Mouse (Mus musculus) thymus, postnatal 36 days (tissue): ENCODE measurements around the gene Trmt1.

Source experiments
- DNase-seq, 2 experiments: peaks; one replicate each; pipeline ENCODE4 v3.0.0; 2022; ENCODE audit warnings: mixed read lengths in 2 of 2

Trmt1 gene

GRCm38 (mm10) chr8:84733959-84734358 is 47.9 kb downstream of the Trmt1 start:
- DNase-seq, result no peak

DNA sequence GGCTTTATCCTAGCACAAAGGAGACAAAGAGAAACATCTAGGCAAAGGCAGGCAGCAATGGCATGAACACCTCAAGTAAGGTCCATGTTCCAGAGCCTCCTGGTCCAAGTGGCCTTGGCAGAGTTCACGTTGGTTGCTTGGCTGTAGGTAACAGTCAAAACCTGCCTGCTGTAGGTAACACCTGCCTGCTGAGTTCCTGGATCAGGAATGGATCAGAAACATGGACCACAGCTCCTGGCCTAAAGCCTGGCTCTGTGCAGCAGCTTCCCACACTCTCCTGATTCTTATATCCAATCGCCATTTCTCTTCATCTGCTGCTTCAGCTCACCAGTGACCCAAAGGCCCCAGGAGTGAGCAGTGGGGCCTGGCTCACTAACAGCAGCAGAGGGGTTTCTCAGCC is 48.6 kb downstream of the Trmt1 start:
- no peak for DNase-seq

DNA sequence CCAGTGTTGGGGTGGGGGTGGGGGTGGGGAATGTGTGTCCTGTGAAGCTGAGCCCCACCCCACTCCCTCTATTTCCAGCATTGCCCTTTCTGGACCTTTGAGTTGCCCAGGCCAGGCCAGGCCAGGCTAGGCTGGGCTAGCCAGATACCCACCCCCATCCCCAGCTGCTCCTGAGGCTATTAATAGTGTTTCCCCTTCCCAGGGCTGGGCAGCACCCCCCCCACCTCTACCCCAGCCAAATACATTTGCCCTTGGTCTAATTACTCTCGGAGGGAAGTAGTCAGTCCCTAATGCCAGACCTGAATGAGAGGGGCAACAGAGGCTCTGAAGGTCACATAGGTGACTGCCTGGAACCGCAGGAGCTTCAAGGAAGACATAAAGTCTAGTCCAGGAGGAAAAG is 49.5 kb downstream of the Trmt1 start:
- no peak for DNase-seq

- no peak for DNase-seq
These were observed 50.4 kb downstream of the Trmt1 start for GRCm38 (mm10) chr8:84736521-84736920.

GRCm38 (mm10) chr8:84737608-84738007 is 51.5 kb downstream of the Trmt1 start:
- DNase-seq, result peak; percentile 81 to 82

DNA sequence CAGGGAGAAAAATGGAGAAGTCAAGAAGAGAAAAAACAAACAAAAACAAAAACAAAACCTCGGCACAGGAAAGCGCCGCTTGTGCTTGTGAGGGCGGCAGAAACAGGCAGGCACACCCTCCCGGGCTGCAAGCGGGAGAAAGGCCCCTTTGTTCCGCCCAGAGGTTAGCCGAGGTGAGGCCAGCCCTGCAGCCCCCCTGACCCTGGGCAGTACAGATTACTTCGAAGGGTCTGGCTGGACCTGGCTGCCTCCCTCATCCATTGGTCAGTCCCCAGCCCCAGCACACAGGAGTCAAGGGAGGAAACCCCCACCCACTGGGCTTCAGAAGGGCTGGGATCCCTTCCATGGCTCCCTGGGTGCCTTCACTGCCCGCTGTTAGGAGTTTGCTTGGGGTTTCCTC is 52.2 kb downstream of the Trmt1 start:
- DNase-seq, result no peak

- no peak for DNase-seq
These were observed 52.8 kb downstream of the Trmt1 start for GRCm38 (mm10) chr8:84738715-84739400.

GRCm38 (mm10) chr8:84739401-84739742 is 53.3 kb downstream of the Trmt1 start:
- no peak for DNase-seq

DNA sequence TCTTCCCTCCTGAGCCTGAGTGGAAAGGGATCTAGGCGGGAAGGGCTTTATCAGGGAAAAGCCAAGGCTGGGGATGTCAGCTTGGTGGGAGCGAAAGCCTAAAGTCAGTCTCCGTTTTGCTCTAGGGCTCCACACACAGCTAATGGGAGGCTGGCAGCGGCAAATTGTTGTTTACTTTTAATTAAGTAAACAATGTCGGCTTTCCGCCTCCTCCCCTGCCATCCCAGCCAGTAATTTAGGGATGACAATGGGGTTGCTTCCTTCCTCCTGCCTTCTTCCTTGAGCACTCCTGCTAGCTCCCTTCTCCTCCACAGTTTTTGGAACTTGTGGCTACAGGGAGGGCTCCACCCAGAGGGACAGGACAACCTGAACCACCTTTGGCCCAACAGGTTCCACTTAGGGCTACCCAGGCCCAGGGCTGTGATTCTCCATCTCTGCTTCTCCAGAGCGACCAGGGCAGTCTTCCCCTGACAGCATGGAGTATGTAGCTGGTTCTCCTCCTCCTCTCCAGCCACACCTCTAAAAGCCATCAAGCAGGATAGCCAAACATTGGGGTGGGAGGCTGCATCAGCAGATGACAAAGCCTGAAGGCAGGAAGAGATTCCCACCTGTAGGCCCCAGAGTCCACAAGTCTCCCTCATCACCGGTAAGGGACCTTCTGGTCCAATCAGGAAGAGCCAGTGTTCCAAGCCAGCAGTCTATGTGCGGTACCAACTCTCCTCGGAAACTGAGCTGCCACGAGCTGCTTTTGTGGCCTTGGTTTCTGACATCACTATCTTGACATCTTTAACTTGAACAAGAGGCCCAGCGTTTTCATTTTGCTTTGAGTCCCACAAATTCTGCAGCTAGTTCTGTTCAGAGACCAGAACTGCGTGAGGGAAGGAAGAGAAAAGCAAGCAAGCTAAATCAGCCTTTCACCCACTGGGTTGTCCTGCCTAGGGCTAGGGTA is 55.1 kb downstream of the Trmt1 start:
- no peak for DNase-seq

DNA sequence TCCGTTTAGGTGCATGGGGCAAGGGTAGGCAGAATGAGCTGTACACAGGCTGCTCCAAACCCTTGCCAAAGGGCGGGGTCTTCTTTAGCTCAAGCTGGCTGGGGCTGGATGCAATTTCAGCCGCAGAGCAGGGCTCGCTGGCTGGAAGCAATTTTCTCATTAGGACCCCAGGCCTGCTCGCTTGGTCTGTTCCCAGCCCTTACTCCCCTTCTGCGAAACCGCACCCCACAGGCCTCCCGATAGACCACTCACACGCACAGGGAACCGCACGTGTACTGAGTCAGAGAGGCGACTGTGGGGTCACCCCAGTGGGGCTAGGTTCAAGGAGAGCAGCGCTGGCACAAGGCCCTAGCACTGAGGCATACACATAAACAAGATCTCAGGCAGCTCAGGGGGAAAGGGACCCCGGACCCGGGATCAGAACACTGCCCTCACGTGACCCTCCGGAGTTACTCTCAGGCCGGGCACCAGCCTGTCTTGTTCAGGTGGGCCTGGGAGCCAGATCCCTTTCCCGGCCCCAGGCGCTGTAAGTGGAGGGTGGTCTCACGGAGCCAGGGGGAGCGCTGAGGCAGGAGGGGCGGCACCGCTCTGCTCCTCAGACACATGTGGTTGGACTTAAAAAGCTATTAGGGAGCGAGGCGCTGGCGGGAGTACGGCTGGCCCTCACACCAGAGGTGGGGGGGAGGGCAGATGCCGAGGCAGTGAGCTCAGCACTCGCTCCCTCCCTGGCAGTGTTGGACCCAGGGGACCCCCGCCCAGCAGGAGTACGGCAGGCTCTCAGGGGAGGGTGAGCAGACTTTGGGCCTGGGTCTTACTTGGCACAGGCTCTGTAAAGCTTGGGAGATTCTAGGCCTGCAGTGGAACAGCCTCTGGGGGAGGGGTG is 56.3 kb downstream of the Trmt1 start:
- no peak for DNase-seq

- DNase-seq, result no peak
These were observed 56.9 kb downstream of the Trmt1 start for GRCm38 (mm10) chr8:84743054-84743415.

GRCm38 (mm10) chr8:84743517-84744420 is 57.7 kb downstream of the Trmt1 start:
- DNase-seq, result no peak

DNA sequence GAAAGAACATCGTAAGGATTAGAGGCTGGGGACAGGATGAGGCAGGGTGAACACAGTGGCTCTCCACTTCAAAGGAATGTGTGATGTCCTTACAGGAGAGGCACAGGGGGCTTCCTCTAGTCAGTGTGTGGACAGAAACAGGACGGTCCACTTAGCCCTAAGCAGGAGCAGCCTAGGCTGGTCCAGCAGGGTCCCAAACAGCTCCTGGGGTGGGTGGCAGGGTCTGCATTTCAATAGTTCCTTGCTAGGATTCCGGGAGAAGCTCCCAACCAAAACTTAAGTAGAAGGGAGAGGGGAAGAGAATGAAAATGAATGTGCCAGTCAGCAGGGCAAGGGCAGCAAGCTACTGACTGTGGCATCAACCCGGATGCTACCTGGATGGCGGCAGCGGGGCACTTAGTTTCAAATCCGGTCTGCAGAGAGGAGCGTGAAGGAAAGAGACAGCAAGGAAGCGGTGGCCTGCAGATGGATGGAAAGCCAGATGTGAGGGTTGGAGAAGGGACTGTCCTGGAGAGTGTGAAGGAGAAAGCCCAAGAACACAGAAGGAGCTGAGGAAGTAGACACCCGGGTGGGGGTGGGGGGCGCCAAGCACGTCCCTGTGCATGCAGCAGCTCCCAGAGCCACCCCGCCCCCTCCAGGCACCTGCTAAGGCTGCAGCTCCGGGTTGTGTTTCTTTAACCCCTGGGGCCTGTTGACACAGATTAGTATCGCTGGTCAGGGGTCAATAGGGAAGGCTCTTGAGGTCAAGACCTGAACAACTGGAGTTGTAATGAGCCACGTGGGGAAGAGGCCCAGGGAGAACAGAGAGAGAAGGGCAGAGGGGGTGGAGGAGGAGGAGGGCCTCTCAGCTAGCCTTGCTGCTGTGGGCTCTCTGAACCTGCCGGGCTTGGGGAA is 59.2 kb downstream of the Trmt1 start:
- DNase-seq, result peak; percentile 41 to 43
